Mouse (Mus musculus) bone marrow macrophage, adult 2 months (primary cell): ENCODE data around the gene Slco1a6. TPM values are rescaled to one million over a fixed set of nuclear protein-coding genes. Genes with fewer than 3 reads are reported as not detected.
"Not testable (repeated sequence)": the region's sequence is repeated elsewhere in the genome, so short reads cannot be mapped to it uniquely, and the experiment has no call there.

Experiments used
- H3K27ac ChIP-seq: 2 replicates; pipeline ENCODE4 v1.5.1; 2012; ENCODE audit warnings: low read depth, low read length; ENCODE audit not compliant: insufficient read depth
- H3K4me1 ChIP-seq: 2 replicates; pipeline ENCODE4 v1.6.1; 2012; ENCODE audit warnings: low read length; ENCODE audit not compliant: control insufficient read depth, insufficient read depth
- H3K4me3 ChIP-seq: 2 replicates; pipeline ENCODE4 v1.5.1; 2012; ENCODE audit warnings: mild to moderate bottlenecking, low read length, moderate library complexity; ENCODE audit not compliant: insufficient read depth
- CTCF ChIP-seq: IDR thresholded peaks from 2 replicates; pipeline ENCODE4 v1.5.1; 2012; ENCODE audit warnings: low read depth, mild to moderate bottlenecking, low read length, moderate library complexity
- POLR2A ChIP-seq: IDR thresholded peaks from 2 replicates; pipeline ENCODE4 v1.6.1; 2012; ENCODE audit warnings: mild to moderate bottlenecking, low read depth, low read length, borderline replicate concordance
- polyA plus RNA-seq: library from polyadenylated mRNA; stranded (reverse); fragments of >200 nt; gene quantifications from 2 replicates; pipeline ENCODE4 v1.2.4, GENCODE M21; 2012; ENCODE audit not compliant: missing spikeins, insufficient read depth, insufficient read length

Slco1a6 gene
- not detected in 2 replicates for polyA plus RNA-seq

DNA sequence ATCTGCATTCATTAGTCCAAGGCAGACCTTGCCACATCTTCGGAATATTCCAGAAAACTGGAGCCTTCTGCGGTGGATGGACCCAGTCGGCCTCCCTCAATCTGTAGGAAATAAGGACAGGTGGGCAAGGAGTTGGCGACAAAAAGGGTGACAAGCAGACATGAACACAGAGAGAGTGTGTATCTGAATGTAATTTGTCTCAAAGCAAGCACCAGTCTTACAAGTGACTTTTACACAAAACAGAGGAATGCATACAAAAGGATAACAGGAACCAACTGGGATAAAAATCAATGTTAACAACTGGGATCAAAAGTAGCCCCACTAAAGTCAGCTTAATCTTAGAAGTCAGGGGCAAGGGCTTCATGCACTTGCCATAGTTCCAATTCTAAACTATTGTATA is at the start of gene Slco1a6:
Gene Slco1a6 (minus strand): TSS at position 101 of the 400 bp plus-strand sequence.
- Histone ChIP-seq H3K4me1 (no peaks in the 10 kb centered on the region), H3K27ac (no peak within 1 kb of the TSS), H3K4me3 (no peak within 1 kb of the TSS)
- TF ChIP-seq POLR2A (no peak), CTCF (no peak)

- not testable (repeated sequence) for H3K27ac ChIP-seq, H3K4me3 ChIP-seq, H3K4me1 ChIP-seq
These were observed 42.5 kb upstream of the Slco1a6 start for GRCm38 (mm10) chr6:142250738-142251307.

- H3K4me1 ChIP-seq: no peaks in the 10 kb centered on the region
- H3K27ac ChIP-seq: no peak overlapping the region
- TF ChIP-seq CTCF (no peak), POLR2A (no peak)
- H3K4me3 ChIP-seq: no peak overlapping the region
These were observed 36.7 kb upstream of the Slco1a6 start for GRCm38 (mm10) chr6:142245065-142245464.

DNA sequence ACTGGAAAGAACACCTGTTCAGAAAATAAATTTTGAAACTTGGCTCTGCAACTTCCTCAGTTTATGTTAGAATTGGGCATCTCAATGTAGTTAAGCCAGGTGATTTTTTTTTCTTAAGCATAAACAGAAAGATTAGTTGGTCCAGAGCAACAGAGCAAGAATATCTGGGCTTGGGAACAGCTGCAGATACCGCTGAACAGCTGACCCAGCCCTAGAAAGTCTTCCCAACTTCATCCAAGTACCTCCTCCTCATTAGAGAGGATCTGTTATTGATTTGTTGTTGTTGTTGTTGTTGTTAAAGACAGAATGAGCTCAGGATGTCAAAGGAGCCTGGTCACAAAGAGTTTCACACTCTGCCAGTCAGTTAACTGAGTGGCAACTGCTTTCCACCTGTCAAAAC is 31.1 kb upstream of the Slco1a6 start:
- Histone ChIP-seq H3K27ac (no peak overlapping the region), H3K4me3 (no peak overlapping the region), H3K4me1 (no peaks in the 10 kb centered on the region)
- no peak for TF ChIP-seq CTCF
- no peak for TF ChIP-seq POLR2A

DNA sequence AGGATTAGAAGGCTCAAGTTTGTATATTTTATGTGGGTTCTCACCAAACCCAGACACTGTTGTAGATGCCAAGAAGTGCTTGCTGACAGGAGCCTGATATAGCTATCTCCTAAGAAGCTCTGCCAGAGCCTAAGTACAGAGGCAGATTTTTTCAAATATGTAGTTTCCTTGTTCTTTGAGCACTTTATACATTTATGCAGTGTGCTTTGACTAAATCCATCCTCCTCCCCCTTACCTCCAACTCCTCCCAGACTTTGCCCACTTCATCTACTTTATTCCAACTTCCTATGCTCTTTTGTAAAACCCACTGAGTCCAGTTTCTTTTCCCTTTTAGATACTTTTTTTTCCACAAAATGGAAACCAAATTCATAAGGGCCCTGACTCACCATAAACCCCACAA is 11.8 kb upstream of the Slco1a6 start:
- H3K27ac ChIP-seq: no peak overlapping the region
- no peak overlapping the region for H3K4me3 ChIP-seq
- H3K4me1 ChIP-seq: no peaks in the 10 kb centered on the region
- TF ChIP-seq CTCF (no peak), POLR2A (no peak)

GRCm38 (mm10) chr6:142211821-142212220 is 3.5 kb upstream of the Slco1a6 start:
- TF ChIP-seq POLR2A (no peak), CTCF (no peak)
- no peak overlapping the region for H3K27ac ChIP-seq
- H3K4me1 ChIP-seq: no peaks in the 10 kb centered on the region
- no peak overlapping the region for H3K4me3 ChIP-seq

DNA sequence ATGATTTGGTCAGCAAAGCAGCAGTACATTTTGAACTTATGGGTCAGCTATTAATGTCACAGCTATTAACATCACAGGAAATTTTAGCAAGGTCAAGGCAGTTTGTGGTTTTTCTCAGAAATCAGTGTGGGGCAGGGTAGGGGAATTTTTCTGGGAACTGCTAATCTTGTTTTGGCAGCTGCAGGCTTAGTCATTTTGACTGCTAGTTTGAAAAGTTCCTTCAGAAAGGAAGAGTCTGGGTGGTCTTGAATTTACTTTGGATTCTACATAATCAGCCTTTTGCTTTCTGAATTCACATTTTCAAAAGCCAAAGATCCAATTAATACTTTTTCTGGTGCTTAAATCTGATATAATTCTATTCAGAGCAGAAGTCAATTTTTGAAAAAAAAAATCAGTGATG is 1.4 kb upstream of the Slco1a6 start:
- Histone ChIP-seq H3K4me3 (no peak overlapping the region), H3K27ac (no peak overlapping the region), H3K4me1 (no peaks in the 10 kb centered on the region)
- TF ChIP-seq POLR2A (no peak), CTCF (no peak)

- H3K4me3 ChIP-seq: no peak overlapping the region
- TF ChIP-seq CTCF (no peak), POLR2A (no peak)
- H3K27ac ChIP-seq: no peak overlapping the region
- no peaks in the 10 kb centered on the region for H3K4me1 ChIP-seq
These were observed 7.8 kb downstream of the Slco1a6 start for GRCm38 (mm10) chr6:142200524-142200923.

GRCm38 (mm10) chr6:142194245-142194644 is 14.1 kb downstream of the Slco1a6 start:
- no peak overlapping the region for H3K4me3 ChIP-seq
- H3K27ac ChIP-seq: no peak overlapping the region
- TF ChIP-seq POLR2A (no peak), CTCF (no peak)
- no peaks in the 10 kb centered on the region for H3K4me1 ChIP-seq

DNA sequence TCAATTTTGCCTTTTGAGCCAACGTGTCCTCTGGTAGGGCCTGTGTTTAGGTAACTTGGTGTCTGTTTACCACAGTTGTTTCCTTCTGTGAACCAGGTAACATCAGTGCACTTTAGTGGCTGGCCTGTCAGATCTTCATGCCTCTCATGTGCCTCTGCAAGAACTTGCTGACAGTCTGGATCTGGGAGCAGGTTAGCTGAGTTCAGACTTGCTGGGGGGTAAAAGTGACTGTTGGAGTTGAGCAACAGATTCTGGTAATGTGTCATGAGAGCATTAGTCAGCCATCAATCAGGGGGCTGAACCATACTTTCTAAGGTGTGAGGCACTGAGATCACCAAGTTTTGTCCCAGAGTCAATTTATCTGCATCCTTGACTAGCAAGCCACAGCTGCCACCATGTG is 16.4 kb downstream of the Slco1a6 start:
- H3K4me3 ChIP-seq: no peak overlapping the region
- no peaks in the 10 kb centered on the region for H3K4me1 ChIP-seq
- H3K27ac ChIP-seq: no peak overlapping the region
- TF ChIP-seq CTCF: no peak
- TF ChIP-seq POLR2A: no peak

DNA sequence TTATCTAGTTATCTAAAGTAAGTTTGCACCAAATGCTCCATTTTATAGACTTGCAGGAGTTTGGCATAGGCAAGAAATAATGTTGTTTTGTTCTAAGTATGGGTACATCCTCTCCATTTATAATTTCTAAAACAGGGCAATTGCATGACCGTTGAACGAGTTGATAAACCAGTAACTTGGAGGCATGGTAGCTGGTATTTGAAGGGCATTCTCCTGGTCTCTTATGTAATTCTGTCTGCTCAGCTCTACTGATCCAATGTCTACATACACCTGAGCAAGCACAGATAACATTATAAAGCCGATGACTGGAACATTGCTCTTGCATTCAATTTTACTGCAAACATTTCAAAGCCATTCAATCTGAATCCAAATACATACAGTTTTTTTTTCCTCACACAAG is 20.9 kb downstream of the Slco1a6 start:
- no peak overlapping the region for H3K4me3 ChIP-seq

GRCm38 (mm10) chr6:142185868-142186415 is 22.4 kb downstream of the Slco1a6 start:
- no peaks in the 10 kb centered on the region for H3K4me1 ChIP-seq
- no peak for TF ChIP-seq CTCF
- no peak for TF ChIP-seq POLR2A
- H3K27ac ChIP-seq: no peak overlapping the region
- no peak overlapping the region for H3K4me3 ChIP-seq

More for the DNA sequence above, 20.9 kb downstream of the Slco1a6 start:
- H3K27ac ChIP-seq: no peak overlapping the region
- no peaks in the 10 kb centered on the region for H3K4me1 ChIP-seq
- TF ChIP-seq CTCF: no peak
